Mouse (Mus musculus) adrenal gland, adult 18-20 months (tissue): ENCODE measurements around the gene Pigr. TPM values are rescaled to one million over a fixed set of nuclear protein-coding genes. Genes with fewer than 3 reads are reported as not detected.
A peak's percentile ranks its signal among the peaks of the same experiment; 100 is the strongest.

Experiments used
- DNase-seq, 2 experiments: peaks; one replicate each; pipeline ENCODE4 v3.0.0; 2021 to 2022; ENCODE audit warnings: low spot score in 2 of 2
- long read RNA-seq, 2 experiments: library from polyadenylated mRNA; stranded (forward); transcript quantifications; one replicate each; pipeline ENCODE4 v2.0.0; 2021
- total RNA-seq, 2 experiments: library from RNA; stranded (reverse); gene quantifications; 1 replicate in 1 of 2; 2 replicates in 1 of 2; pipeline ENCODE4 v1.2.3; 2021

Gene Pigr
- total RNA-seq = under 1 TPM; 0.19 to 0.50 TPM
- long read RNA-seq, experiment 1 = 0 reads
- long read RNA-seq, experiment 2 = 0 reads

- no peak for DNase-seq
Measured at GRCm38 (mm10) chr1:130826448-130826847, at the start of gene Pigr. Gene Pigr, plus strand, starts transcription at chr1:130826684.

DNA sequence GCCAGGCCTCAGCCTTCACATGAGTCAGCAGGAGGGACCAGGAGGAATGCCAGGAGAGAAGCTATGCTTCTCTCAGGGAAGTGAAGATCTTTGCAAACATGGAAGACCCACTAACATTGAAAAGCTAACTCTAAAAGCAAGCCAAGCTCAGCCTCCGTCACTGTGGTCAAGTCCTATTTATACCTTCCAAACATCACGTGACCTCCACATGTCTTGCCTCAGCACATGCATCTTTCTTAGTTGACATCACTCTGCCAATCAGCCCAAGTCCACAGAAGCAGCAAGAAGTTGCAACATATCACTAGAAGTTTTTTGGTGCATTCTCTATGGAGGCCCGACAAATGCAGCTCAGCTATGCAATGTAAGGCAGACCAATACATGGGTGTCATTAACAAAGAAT is 46.6 kb upstream of the Pigr start:
- DNase-seq = no peak

DNA sequence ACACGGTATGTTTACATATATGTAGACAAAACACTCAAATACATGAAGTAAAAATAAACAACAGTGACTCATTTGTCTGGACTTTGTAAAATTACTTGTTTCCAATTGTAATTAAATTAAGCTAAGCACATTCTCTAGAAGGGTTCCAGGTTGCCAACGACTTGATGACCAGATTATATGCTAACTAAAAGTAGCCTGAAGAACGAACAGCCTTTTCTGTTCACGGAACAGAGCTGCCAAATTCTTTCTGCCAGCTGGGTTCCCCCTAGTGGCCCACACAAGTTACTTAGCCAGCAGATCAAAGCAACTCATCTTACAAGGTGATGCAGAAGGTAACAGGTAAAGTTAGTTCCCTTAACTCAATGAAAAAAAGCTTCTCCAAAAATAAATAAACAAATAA is 42.4 kb upstream of the Pigr start:
- DNase-seq = no peak

DNA sequence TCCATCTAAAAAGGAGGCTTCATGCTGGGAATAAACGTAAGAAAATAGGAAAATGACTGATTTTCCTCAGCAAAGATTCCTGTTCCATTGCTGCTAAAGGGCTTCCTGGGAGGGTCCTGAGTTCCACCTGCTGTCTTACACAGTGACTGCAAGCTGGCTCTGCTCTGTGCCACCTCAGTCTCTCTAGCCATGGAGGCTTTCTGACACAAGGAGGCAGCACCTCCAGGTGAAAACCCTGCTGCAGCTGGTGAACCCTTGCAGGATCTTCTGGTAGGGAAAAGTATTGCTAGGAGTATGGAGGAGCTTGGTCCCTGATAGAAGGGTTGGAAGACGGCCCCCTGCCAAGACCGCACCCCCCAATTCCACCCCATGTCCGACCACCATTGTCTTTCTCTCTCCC is 39.5 kb upstream of the Pigr start:
- no peak for DNase-seq

GRCm38 (mm10) chr1:130789512-130790451 is 36.7 kb upstream of the Pigr start:
- DNase-seq = no peak

DNA sequence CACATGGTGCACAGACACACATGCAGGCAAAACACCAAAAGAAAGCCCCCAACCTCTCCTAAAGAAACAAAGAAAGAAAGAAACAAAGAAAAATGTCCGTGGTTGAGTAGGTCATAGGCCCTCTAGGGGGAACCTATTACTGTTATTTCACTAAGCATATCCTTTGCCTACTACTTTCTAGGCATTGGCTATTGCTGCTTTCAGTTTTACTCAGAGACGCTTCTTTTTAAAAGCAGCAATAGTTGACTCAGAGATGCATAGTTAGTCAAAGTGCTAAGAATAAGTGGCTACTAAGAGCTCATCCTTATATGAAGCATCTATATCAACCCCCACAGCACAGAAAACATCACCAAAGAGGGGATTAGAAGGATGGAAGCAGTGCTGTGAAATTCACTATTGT is 31.2 kb upstream of the Pigr start:
- no peak for DNase-seq

DNA sequence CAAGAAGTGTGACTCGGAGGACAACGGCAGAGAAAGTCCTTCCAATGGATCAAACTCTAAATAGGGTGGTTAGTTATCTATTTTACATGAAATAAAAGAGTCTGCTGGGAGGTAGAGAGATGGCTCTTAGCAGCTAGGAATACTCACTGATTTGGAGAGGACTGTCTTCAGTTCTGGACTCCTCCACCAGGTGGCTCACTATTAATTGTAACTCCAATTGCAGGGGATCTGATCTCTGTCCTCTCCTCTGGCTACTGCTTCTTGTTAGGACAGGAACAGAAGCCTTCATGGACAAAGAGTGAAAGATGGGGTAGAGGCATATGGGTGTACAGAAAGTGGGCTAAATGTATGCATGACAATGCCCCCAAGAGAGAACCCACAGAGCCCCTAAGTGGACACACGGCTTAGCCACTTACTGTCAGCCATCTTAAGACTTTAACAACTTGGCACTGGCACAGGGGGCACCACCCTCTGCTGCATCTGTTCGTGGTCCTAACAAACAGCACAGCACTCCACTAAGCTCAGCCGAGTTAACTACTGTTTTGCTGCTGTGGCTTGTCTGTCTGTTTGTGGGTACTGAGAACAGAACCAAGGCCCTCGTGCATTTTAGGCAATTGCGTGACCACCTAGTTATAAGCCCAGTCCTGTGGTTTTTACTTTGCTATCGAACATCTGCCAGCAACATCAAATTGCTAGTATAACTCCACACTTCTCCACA is 29.4 kb upstream of the Pigr start:
- DNase-seq = peak; percentile 19 to 48

- no peak for DNase-seq
Measured at GRCm38 (mm10) chr1:130798037-130798436, 28.4 kb upstream of the Pigr start.

DNA sequence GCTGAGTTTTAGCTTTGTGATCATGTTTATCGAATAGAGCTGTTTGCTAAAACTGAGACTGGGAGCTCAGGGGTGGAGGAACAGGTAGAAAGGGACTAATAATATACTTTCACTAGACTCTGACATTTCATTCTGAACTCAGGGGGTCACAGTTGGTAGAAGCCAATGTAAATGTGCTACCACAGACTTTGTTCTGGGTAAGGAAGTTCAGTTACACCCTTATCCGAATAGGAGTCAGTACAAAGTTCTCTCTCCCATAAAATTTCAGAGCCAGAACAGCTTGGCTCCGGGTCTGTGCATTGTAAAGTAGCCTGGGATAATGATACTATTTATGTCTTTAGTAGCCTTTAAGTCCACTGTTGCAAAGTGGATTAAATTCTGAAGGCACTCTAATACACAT is 27.9 kb upstream of the Pigr start:
- no peak for DNase-seq

DNA sequence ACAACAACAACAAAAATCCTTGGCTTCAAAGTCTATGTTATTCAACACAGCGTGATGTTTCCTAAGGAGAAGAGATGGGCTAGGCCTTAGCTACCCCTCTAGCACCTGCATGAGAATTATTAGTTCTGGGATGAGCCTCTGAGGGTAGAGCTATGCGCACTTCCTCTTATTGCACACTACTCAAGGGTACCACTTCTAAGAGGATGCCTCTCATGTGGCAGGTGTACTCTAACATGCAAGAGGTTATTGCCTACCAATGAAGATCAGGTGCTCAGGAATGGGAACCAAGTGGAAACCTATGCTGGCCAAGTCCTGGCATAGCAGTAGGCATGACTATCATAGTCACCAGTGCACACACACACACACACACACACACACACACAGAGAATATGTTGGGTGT is 27.1 kb upstream of the Pigr start:
- no peak for DNase-seq

DNA sequence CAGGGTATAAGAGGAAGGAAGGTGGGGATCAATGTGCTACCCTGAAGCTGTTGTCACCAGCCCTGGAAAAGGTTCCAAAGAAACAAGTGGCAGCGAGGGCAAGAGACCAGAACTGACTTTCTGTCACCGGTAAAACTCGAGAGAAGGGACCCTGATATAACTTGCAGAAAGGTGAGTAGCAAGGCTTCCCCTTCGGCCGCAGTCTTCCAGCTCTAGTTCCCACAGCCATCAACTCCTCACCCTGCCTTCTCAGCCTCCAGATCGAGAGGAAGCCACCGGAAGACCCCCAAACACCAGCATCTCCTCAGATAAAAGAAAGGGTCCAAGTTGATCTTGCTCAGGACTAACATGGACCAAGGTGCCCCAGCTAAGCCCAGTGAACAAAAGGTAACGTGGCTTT is 25.9 kb upstream of the Pigr start, which contains the start of gene Fcamr:
Gene Fcamr (plus strand): TSS at position 301 of the 400 bp plus-strand sequence.
- DNase-seq = no peak

DNA sequence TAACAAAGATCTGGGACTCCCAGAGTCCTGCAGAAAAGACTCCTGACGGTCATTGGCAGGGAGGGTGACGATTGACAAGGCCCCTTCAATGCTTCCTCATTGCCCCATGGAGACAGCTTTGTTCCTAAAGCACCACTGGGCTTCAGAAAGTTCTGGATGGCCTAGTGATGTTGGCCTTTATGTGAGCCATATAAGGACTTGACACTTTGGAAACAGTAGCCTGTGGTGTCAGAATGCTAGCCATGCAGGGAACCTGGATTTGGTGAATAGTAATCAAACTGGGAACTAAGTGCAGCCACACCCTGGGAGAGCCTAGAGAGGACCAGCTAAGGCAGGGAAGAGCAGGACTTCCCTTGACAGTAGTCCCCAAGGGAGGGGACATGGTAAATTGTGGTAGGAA is 25.0 kb upstream of the Pigr start:
- no peak for DNase-seq

- no peak for DNase-seq
Measured at GRCm38 (mm10) chr1:130802976-130803375, 23.5 kb upstream of the Pigr start.

GRCm38 (mm10) chr1:130804279-130804678 is 22.2 kb upstream of the Pigr start:
- DNase-seq = no peak

DNA sequence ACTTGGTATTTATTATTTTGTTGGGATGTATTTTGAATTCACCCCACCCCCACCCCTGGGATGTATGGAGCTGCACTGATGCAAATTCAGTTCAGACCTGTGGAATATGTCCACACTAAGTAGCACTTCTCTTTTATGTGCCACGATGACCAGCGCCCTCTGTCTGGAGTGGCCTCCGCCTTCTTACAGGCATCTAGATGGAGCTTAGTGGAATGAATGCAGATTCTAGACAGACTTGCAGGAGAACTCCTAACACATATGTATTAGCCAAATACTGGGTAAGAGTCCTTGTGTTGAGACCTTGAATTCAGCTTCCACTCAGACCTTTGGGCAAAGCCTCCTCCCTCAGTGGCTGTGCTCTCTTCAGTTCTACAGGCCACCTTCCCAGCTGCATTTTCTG is 15.6 kb upstream of the Pigr start:
- DNase-seq = no peak

DNA sequence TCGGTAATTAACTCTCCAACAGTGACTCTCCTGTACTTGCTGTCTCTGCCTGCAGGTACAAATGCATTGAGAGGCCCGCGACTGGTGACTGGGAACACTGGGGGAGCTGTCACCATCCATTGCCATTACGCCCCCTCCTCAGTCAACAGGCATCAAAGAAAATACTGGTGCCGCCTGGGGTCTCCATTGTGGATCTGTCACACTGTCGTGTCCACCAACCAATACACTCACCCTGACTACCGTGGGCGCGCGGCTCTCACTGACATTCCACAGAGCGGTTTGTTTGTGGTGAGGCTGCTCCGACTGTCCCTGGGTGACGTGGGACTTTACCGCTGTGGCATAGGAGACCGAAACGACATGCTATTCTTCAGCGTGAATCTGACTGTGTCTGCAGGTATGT is 15.2 kb upstream of the Pigr start:
- no peak for DNase-seq

DNA sequence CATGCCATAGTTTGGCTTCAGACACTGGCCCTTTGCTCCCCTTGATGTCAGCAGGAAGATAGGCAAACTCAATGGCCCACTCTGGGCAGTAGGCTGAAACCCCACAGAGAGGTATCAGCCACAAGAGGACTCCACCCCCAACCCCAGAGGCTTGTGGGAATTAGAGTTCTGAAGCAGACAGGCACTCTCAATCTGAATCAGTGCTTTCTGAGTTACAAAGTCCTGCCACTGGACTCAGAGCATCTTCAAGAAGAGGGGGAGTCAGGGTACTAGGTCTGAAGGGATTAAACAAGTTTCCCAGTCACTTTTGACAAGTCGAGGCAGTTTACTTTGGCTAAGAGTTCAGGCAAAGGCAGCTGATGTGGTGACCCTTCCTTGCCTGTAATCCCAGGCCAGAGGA is 6.7 kb upstream of the Pigr start:
- DNase-seq = no peak

DNA sequence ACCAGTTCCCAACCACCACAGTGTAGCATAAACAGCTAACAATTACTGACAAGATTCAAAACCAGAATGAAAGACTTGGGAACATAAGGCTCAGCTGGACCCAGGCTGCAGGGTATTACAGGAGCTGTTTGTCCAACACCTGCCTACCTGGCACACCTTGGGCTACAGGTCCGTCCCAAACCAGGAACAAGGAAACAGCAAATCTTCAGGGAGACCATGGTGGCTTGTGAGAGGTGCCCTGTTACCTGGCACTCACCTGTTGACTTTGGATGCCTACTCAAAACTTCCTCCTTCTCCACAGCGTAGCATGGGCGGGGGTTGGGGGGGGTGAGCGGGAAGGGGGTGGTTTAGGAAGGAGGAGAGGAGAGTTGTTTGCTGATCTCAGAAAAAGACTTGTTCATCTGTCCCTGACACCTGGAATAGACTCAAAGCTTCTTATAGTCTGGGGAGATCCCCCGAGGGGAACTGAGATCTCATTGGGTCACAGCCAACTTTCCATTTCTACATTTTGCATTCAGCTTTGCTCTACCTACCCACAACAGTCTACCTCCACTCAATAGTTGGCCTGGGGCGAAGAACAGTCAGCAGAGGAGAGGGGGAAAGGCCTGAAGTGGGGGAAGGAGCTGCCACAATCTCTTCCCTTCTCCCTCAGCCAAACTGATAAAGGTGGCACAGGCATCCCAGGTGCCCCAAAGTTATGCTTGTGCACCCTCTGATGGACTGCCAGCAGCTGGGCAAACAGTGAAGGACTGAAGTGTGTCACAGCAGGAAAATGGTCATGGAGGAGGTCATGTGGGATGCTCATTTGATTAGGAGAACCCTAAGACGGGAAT is 6.0 kb upstream of the Pigr start:
- DNase-seq = no peak

GRCm38 (mm10) chr1:130821149-130821471 is 5.4 kb upstream of the Pigr start:
- DNase-seq = no peak

GRCm38 (mm10) chr1:130821911-130822625 is 4.4 kb upstream of the Pigr start:
- no peak for DNase-seq

DNA sequence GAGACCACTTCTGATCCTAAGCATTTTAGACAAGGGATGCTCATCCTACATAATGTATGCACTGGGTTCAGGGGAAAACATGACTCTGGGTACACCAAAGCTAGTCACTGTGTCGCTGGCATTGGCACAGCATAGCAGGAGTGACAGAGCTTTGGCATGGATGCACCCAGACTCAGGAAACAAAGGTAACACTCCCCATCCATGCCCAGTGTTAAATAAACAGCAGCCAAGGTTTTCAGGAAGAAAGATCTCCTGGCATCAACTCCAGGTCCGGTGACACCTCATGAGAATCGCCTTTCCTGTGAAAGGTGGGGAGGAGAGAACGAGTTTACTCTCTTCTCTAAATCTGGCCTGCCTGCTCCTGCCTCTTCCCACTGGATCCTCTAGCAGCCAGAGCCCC is 2.2 kb downstream of the Pigr start:
- DNase-seq = no peak
